Mouse (Mus musculus) ES-Bruce4 (cell line): ENCODE measurements around the gene Cda.

Experiments
- CTCF ChIP-seq: IDR thresholded peaks from one replicate; pipeline ENCODE4 v1.8.1; 2011; ENCODE audit warnings: low read depth, low read length
- EP300 ChIP-seq: IDR thresholded peaks from 2 replicates; pipeline ENCODE4 v1.6.1; 2011; ENCODE audit warnings: low read depth, low read length; ENCODE audit not compliant: insufficient read depth
- POLR2A ChIP-seq: IDR thresholded peaks from one replicate; pipeline ENCODE4 v1.8.1; 2011; ENCODE audit warnings: low read length; ENCODE audit not compliant: insufficient read depth

DNA sequence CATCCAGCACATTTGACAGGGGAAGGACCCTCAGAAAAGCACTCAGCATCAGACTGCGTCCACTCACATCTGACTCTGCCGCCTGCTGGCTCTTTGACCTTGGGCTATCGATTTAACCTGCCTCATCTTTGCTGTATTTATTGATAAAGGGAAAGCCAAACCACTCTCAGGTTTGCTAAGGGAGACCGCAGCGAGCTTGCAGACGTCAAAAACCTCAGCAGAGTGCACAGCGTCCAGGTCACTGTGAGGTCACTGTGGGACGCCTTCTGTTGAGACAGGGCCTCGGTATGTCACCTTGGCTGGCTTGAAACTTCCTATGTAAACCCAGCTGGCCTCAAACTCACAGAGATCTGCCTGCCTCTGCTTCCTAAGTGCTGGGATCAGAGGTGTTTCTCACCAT, 30.5 kb downstream of the Cda start:
- no peak for TF ChIP-seq CTCF
- TF ChIP-seq POLR2A = no peak
- TF ChIP-seq EP300 = no peak
